Mouse (Mus musculus) cerebellum, postnatal 36 days (tissue): Measurements from ENCODE around the gene Stk10.

ENCODE experiments used
- DNase-seq, 2 experiments: peaks; one replicate each; pipeline ENCODE4 v3.0.0; 2021 to 2022; ENCODE audit warnings: mixed read lengths in 2 of 2

Stk10 gene

GRCm38 (mm10) chr11:32571103-32571502, 38.0 kb downstream of the Stk10 start:
- no peak for DNase-seq

GRCm38 (mm10) chr11:32573669-32574068, 40.6 kb downstream of the Stk10 start:
- no peak for DNase-seq

- no peak for DNase-seq
These were observed 43.1 kb downstream of the Stk10 start for GRCm38 (mm10) chr11:32575964-32576759.

GRCm38 (mm10) chr11:32576760-32577050, 43.6 kb downstream of the Stk10 start:
- DNase-seq: no peak

- no peak for DNase-seq
These were observed 47.3 kb downstream of the Stk10 start for GRCm38 (mm10) chr11:32580305-32580947.

GRCm38 (mm10) chr11:32581031-32581430, 47.9 kb downstream of the Stk10 start:
- DNase-seq: no peak

- DNase-seq: no peak
These were observed 49.7 kb downstream of the Stk10 start for GRCm38 (mm10) chr11:32582813-32583212.

- no peak for DNase-seq
These were observed 52.9 kb downstream of the Stk10 start for GRCm38 (mm10) chr11:32585996-32586395.

- DNase-seq: no peak
These were observed 54.3 kb downstream of the Stk10 start for GRCm38 (mm10) chr11:32587191-32588089.

GRCm38 (mm10) chr11:32588090-32588891, 55.2 kb downstream of the Stk10 start:
- DNase-seq: peak; percentile 85 to 86

- DNase-seq: peak in 1 of 2 experiments; percentile 30
These were observed 55.7 kb downstream of the Stk10 start for GRCm38 (mm10) chr11:32588892-32589172.

GRCm38 (mm10) chr11:32589201-32589600, 56.1 kb downstream of the Stk10 start:
- peak in 1 of 2 experiments; percentile 48 for DNase-seq

- peak; percentile 74 to 83 for DNase-seq
These were observed 56.7 kb downstream of the Stk10 start for GRCm38 (mm10) chr11:32589791-32590190.

- DNase-seq: no peak
These were observed 57.1 kb downstream of the Stk10 start for GRCm38 (mm10) chr11:32590205-32590604.

- DNase-seq: peak; percentile 85 to 89
These were observed 59.1 kb downstream of the Stk10 start for GRCm38 (mm10) chr11:32591921-32592850.

- DNase-seq: peak; percentile 31 to 47
These were observed 60.0 kb downstream of the Stk10 start for GRCm38 (mm10) chr11:32593081-32593480.

- DNase-seq: no peak
These were observed 61.0 kb downstream of the Stk10 start for GRCm38 (mm10) chr11:32594122-32594521.

GRCm38 (mm10) chr11:32600371-32600770, 67.3 kb downstream of the Stk10 start:
- no peak for DNase-seq

GRCm38 (mm10) chr11:32601528-32602323, 68.6 kb downstream of the Stk10 start:
- DNase-seq: peak in 1 of 2 experiments; percentile 33

- DNase-seq: no peak
These were observed 71.6 kb downstream of the Stk10 start for GRCm38 (mm10) chr11:32604663-32605062.
